Mouse (Mus musculus) lung, embryonic 14.5 days (tissue): Measurements from ENCODE around the gene Fli1. TPM values are rescaled to one million over a fixed set of nuclear protein-coding genes. Genes with fewer than 3 reads are reported as not detected.

Experiments
- ATAC-seq: fragments of 200-750 bp; cut with Nextera tagmentation; 2 replicates; pipeline ENCODE4 v1.8.0; 2017; ENCODE audit warnings: mild to moderate bottlenecking, moderate TSS enrichment, moderate library complexity; ENCODE audit not compliant: insufficient read depth
- DNase-seq: peaks from one replicate; pipeline ENCODE4 v3.0.0-alpha.2; 2015
- H3K27ac ChIP-seq: fragments of 300-500 bp; sonication (generic); 2 replicates; pipeline ENCODE4 v1.5.1; 2014; ENCODE audit warnings: low read depth, mild to moderate bottlenecking, moderate library complexity
- H3K27me3 ChIP-seq: fragments of 300-500 bp; sonication (generic); 2 replicates; pipeline ENCODE4 v1.6.1; 2014; ENCODE audit warnings: low read length, control low read depth; ENCODE audit not compliant: insufficient read depth
- H3K36me3 ChIP-seq: fragments of 300-500 bp; sonication (generic); 2 replicates; pipeline ENCODE4 v1.6.1; 2014; ENCODE audit warnings: control low read depth; ENCODE audit not compliant: insufficient read depth
- H3K4me1 ChIP-seq: fragments of 300-500 bp; sonication (generic); 2 replicates; pipeline ENCODE4 v1.6.1; 2014; ENCODE audit warnings: antibody characterized with exemption, control low read depth; ENCODE audit not compliant: insufficient read depth
- H3K4me2 ChIP-seq: fragments of 300-500 bp; sonication (generic); 2 replicates; pipeline ENCODE4 v1.6.1; 2014; ENCODE audit warnings: mild to moderate bottlenecking
- H3K4me3 ChIP-seq: fragments of 300-500 bp; sonication (generic); 2 replicates; pipeline ENCODE4 v1.5.1; 2014; ENCODE audit warnings: low read depth, low read length
- H3K9ac ChIP-seq: fragments of 300-500 bp; sonication (generic); 2 replicates; pipeline ENCODE4 v1.6.1; 2014
- H3K9me3 ChIP-seq: fragments of 300-500 bp; sonication (generic); 2 replicates; pipeline ENCODE4 v1.6.1; 2016; ENCODE audit warnings: low read depth, low read length, control low read depth
- CTCF ChIP-seq: IDR thresholded peaks from 2 replicates; pipeline ENCODE4 v1.5.1; 2016; ENCODE audit warnings: antibody characterized with exemption, low read depth
- WGBS: fragments of 180-500 bp; shearing (Covaris S2); extraction: QIAGEN DNeasy Blood & Tissue Kit; methylation state at CpG from one replicate; pipeline ENCODE4 v1.1.7; 2014; 5-methylcytosine and 5-hydroxymethylcytosine counted together
- polyA plus RNA-seq: library from polyadenylated mRNA; unstranded; fragments of >200 nt; fragmentation: Nextera tagmentation; extraction: Ambion mirVana; gene quantifications from 2 replicates; pipeline ENCODE4 v1.2.1, GENCODE M21; 2014

The Fli1 gene
- polyA plus RNA-seq, 1 experiment from 2014 or later = 37.8 TPM

DNA sequence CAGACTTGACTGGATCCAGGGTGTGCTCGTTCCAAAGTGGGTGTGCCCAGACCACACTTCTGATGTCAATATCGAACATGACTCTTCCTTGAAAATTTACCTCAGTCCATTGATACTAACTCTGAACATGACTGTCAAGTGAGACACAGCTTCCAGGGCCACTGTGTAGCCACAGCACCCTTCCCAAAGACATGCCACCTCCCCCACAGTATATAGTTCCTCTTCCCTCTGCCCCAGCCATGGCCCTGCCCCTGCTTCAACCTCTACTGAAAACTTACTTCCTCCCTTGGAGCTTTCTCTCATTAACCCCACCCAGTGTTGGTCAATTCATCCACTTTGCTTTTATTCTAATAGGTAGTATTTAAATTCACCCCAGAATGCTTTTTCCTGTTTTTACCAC, 34.0 kb downstream of the Fli1 start:
- Histone ChIP-seq H3K9me3 (no peaks in the 10 kb centered on the region), H3K27me3 (no peaks in the 10 kb centered on the region), H3K4me1 (peaks cover 17% of the 10 kb centered on the region), H3K4me2 (no peak overlapping the region), H3K27ac (no peak overlapping the region), H3K4me3 (no peak overlapping the region), H3K9ac (no peak overlapping the region), H3K36me3 (no peaks in the 10 kb centered on the region)
- ATAC-seq (no peak), DNase-seq (no peak)
- 53% methylated on average over 2 of the region's 2 CpGs for WGBS
- no peak for TF ChIP-seq CTCF

DNA sequence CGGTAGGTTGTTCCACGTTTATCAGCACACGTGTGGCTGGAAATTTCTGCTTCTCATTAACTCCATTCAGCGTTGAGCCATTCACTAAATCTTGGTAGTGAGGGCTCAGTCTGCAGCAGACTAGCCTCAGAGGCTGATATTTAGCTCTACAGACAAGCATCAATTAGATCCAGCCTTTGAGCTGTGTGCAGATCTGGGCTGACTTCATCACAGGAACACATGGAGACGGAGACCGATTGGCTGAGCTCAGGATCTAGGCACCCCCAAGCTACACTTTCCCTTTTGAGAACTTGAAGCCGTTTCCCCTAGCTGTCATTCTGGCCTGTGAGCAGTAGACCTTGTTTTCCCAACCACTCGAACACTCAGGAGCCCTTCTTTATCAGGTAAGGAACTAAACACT, 34.5 kb downstream of the Fli1 start:
- Histone ChIP-seq H3K9me3 (no peaks in the 10 kb centered on the region), H3K27ac (no peak overlapping the region; the same call in 1 of the 2 replicates), H3K4me1 (peaks cover 20% of the 10 kb centered on the region), H3K27me3 (no peaks in the 10 kb centered on the region), H3K36me3 (no peaks in the 10 kb centered on the region), H3K4me2 (no peak overlapping the region), H3K9ac (no peak overlapping the region), H3K4me3 (no peak overlapping the region)
- 58% methylated on average over 8 of the region's 8 CpGs for WGBS
- no peak for ATAC-seq
- DNase-seq = no peak
- no peak for TF ChIP-seq CTCF

DNA sequence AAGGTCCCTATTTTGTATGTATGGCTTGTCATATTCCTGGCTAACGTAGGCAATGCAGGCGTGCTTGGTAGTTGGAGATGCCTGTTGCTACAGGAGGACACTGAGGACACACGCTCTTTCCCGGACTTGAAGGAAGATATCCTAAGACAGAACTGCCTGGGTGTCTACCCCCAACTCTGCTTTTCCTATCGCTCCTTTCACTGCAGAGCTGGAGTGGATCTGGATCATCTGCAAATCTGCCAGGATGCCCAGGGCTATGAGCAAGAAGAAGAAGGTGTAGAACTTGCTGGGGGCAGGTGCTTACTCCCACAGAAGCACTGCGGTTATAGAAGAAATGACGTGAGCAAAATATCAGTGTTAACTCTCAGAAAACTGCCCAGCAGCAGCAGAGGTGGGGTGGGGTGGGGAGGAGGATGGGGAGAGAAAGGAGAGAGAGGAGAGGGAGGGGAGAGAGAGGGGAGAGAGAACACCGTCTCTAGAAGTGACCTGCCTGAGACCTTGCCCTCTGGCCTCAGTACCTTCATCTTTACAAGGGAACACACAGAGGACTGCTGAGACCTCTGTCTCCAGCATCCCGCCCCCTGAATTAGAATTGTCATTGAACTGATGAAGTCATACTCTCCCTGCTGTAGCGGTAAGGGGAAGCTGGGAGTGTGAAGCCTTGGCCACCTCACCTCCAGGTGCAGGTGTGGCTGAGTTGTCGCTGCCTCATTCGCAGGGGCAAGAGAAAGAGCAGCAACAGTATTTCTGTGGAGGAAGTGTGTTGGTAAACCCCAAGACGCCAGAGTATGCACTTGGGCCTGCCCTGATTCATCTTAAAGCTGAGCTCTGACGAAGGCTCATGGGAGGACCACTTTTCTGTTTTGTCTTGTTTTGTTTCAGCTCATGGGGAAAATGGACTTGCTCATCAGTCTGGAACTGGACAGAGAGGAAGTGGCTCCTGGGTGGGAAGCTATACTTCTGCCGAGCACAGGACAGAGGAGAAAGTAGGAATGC, 35.5 kb downstream of the Fli1 start:
- no peak overlapping the region for H3K9ac ChIP-seq
- H3K4me1 ChIP-seq = peaks cover 23% of the 10 kb centered on the region
- no peaks in the 10 kb centered on the region for H3K27me3 ChIP-seq
- no peaks in the 10 kb centered on the region for H3K9me3 ChIP-seq
- DNase-seq (no peak), ATAC-seq (no peak)
- no peak for TF ChIP-seq CTCF
- H3K4me3 ChIP-seq = no peak overlapping the region
- peak overlapping the region; percentile 73 for H3K27ac ChIP-seq
- H3K4me2 ChIP-seq = no peak overlapping the region
- WGBS = 64% methylated on average over 15 of the region's 15 CpGs
- H3K36me3 ChIP-seq = no peaks in the 10 kb centered on the region

DNA sequence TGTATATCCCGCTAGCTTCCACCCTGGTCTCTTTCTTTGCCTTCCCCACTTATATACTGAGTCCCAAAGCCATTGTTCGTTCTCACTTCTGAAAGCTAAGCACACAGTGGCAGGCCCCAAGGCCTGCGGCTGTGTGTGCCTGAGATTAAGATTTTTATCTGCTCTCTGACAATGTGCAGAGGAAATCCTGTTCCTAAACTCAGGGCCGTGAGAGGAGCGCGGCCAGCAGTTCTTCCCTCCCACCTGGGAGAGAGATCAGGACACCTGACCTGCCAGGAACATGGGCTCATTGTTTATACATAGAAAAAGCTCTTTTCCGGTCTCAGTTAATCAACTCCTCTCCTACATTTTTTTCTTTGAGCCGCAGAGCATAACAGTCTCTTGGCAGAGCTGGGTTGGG, 36.5 kb downstream of the Fli1 start:
- peaks cover 23% of the 10 kb centered on the region for H3K4me1 ChIP-seq
- no peak overlapping the region for H3K4me2 ChIP-seq
- H3K27me3 ChIP-seq = no peaks in the 10 kb centered on the region
- DNase-seq = peak; percentile 70
- no peak overlapping the region for H3K4me3 ChIP-seq
- TF ChIP-seq CTCF = no peak
- peak overlapping the region; percentile 73 for H3K27ac ChIP-seq
- no peak overlapping the region; the same call in 1 of the 2 replicates for H3K9ac ChIP-seq
- no peaks in the 10 kb centered on the region for H3K9me3 ChIP-seq
- no peaks in the 10 kb centered on the region for H3K36me3 ChIP-seq
- 14% methylated on average over 8 of the region's 8 CpGs for WGBS
- ATAC-seq = peak; percentile 68

DNA sequence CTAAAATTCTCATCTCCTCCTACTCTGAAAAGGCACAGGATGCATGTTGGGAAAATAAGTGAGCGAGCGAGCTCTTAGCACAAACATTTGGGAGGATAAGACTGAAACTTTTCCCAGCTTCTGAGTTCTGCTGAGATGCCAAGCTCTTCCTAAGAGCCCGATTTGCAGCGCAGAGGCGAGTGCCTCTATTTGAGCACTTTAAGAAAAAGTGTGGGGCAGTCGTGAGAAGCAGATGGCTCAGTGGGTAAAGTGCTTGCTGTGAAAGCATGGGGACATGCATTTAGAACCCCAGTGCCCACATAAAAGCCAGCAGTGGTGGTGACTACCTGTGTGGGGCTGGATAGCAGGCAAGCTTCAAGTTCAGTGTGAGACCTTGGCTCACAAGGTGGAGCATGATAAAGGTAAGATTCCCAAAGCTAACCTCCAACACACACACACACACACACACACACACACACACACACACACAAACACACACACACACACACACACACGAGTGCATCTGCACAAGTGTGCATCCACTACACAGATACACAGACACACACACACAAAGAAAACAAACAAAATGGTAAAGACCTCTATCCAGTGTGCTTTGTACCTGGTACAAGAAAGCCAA, 37.1 kb downstream of the Fli1 start:
- H3K4me1 ChIP-seq = peaks cover 23% of the 10 kb centered on the region
- H3K36me3 ChIP-seq = no peaks in the 10 kb centered on the region
- H3K9ac ChIP-seq = no peak overlapping the region
- DNase-seq = no peak
- no peak for ATAC-seq
- H3K27me3 ChIP-seq = no peaks in the 10 kb centered on the region
- H3K27ac ChIP-seq = peak overlapping the region; percentile 60; the same call in 1 of the 2 replicates
- no peaks in the 10 kb centered on the region for H3K9me3 ChIP-seq
- H3K4me3 ChIP-seq = no peak overlapping the region
- no peak overlapping the region for H3K4me2 ChIP-seq
- WGBS = 68% methylated on average over 7 of the region's 7 CpGs
- TF ChIP-seq CTCF = no peak

DNA sequence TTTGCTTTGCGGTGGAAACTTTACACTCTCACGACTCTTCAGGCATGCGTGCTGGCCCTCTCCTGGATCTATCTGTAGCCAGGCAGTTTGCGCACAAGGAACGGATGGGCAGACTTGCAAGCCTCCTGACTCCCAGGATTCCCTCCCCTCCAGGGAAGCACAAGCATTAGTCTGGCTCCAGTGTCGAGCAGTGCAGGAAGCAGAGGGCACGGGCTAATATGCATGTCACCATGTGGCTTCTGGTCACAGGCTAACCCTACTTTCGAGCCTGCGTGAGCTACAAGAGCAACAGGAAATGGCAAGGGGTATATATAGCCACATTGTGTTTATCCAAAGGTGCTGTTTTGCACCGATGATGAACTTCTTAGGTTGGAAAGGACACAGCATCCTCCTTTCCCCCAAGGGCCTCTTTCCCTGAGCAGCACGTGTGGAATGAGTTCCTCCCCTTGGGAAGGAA, 38.6 kb downstream of the Fli1 start:
- 38% methylated on average over 11 of the region's 11 CpGs for WGBS
- peaks cover 23% of the 10 kb centered on the region for H3K4me1 ChIP-seq
- no peaks in the 10 kb centered on the region for H3K36me3 ChIP-seq
- H3K9ac ChIP-seq = no peak overlapping the region; the same call in 1 of the 2 replicates
- no peak for TF ChIP-seq CTCF
- peak; percentile 32; the same call in 1 of the 2 replicates for ATAC-seq
- no peak overlapping the region for H3K4me2 ChIP-seq
- H3K27me3 ChIP-seq = no peaks in the 10 kb centered on the region
- peak overlapping the region; percentile 58; the same call in 1 of the 2 replicates for H3K27ac ChIP-seq
- DNase-seq = peak; percentile 56
- no peak overlapping the region for H3K4me3 ChIP-seq
- no peaks in the 10 kb centered on the region for H3K9me3 ChIP-seq

DNA sequence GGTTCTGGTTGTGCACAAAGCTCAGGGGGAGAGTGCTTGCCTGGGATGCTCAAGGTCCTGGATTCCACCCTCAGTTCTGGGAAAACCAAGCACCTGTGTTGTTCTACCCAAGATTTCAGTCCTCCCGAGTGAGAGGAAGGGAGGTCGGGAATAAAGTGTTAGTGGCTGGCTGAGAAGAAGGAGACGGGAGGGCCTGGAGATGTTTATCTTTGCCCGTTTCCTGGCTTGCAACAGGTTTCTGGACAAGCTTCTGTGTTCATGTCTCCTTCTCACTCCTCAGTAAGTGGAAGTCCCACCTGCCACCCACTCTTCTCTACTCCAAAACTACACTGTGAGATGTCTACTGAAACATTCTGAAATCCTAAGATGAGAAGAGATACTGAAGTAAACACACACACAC, 39.2 kb downstream of the Fli1 start:
- no peak for TF ChIP-seq CTCF
- no peaks in the 10 kb centered on the region for H3K9me3 ChIP-seq
- peaks cover 23% of the 10 kb centered on the region for H3K4me1 ChIP-seq
- H3K36me3 ChIP-seq = no peaks in the 10 kb centered on the region
- DNase-seq (no peak), ATAC-seq (no peak)
- H3K4me2 ChIP-seq = no peak overlapping the region
- peak overlapping the region; percentile 60 for H3K27ac ChIP-seq
- H3K9ac ChIP-seq = no peak overlapping the region
- no peak overlapping the region for H3K4me3 ChIP-seq
- 22% methylated on average over 4 of the region's 4 CpGs for WGBS
- H3K27me3 ChIP-seq = no peaks in the 10 kb centered on the region
